In the genomic region with DNA sequence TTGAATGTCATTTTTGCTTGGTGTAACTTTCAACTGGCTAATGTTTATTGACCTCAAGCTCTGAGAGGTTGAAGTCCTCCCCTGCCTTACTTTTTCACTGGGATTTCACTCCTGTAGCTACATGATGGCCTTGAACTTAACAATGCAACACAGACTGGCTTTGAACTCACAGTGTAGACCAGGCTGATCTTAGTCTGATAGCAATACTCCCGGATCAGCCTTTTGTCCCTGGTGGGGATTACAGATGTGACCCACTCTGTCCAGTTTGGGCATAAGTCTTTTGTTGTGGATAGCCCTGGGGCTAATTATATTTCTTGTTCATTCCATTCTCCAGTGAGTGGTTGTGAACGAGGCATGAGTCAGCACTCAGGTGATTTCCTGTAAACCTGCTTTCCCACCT, we compare ENCODE assay signal across 19 mouse cellular contexts.
"Had no signal": no experiment of that assay in that cellular context is flagged by ENCODE, and none has a peak within 500 bp of the region (broad histone marks: within the 10 kb centered on the region; RNA-seq: fewer than 3 reads in every experiment).

No protein-coding gene starts in this region.

- H3K4me2 ChIP-seq: lung, embryonic 15.5 days; midbrain, embryonic 13.5 days; midbrain, embryonic 15.5 days; neural tube, embryonic 13.5 days; neural tube, embryonic 15.5 days; stomach, embryonic 15.5 days had no signal

- H3K36me3 ChIP-seq: lung, embryonic 15.5 days; midbrain, embryonic 10.5 days; midbrain, embryonic 13.5 days; midbrain, embryonic 15.5 days; neural tube, embryonic 13.5 days; neural tube, embryonic 15.5 days; stomach, embryonic 15.5 days had no signal

- H3K27me3 ChIP-seq: lung, embryonic 15.5 days; midbrain, embryonic 13.5 days; midbrain, embryonic 15.5 days; neural tube, embryonic 13.5 days; neural tube, embryonic 15.5 days; stomach, embryonic 15.5 days had no signal

- DNase-seq: lung, adult 18-20 months; lung, postnatal 10 days; lung, postnatal 4 days; retina, postnatal 1 day; right cerebral cortex, adult 18-20 months; right cerebral cortex, postnatal 25 days; thymus, adult 2 months; thymus, postnatal 25 days; thymus, postnatal 4 days had no signal

- H3K9ac ChIP-seq: liver, embryonic 14.5 days; lung, embryonic 15.5 days; midbrain, embryonic 13.5 days; midbrain, embryonic 15.5 days; neural tube, embryonic 13.5 days; neural tube, embryonic 15.5 days; stomach, embryonic 15.5 days had no signal

- H3K4me3 ChIP-seq: lung, embryonic 15.5 days; midbrain, embryonic 10.5 days; midbrain, embryonic 13.5 days; midbrain, embryonic 15.5 days; myocyte; neural tube, embryonic 13.5 days; neural tube, embryonic 15.5 days; stomach, embryonic 15.5 days had no signal

- H3K4me1 ChIP-seq: midbrain, embryonic 10.5 days; midbrain, embryonic 13.5 days; midbrain, embryonic 15.5 days; neural tube, embryonic 13.5 days; neural tube, embryonic 15.5 days; stomach, embryonic 15.5 days had no signal

- H3K9me3 ChIP-seq: lung, embryonic 15.5 days; midbrain, embryonic 10.5 days; midbrain, embryonic 13.5 days; midbrain, embryonic 15.5 days; neural tube, embryonic 13.5 days; neural tube, embryonic 15.5 days; stomach, embryonic 15.5 days had no signal

- H3K27ac ChIP-seq: liver, embryonic 14.5 days; lung, embryonic 15.5 days; midbrain, embryonic 10.5 days; midbrain, embryonic 13.5 days; midbrain, embryonic 15.5 days; neural tube, embryonic 13.5 days; neural tube, embryonic 15.5 days; stomach, embryonic 15.5 days; stomach, postnatal 0 days had no signal

- ATAC-seq: midbrain, embryonic 13.5 days; midbrain, embryonic 15.5 days had no signal
